Mouse (Mus musculus) MEL (cell line): ENCODE results near the gene Cabp4.

ENCODE experiments used
- CTCF ChIP-seq, 3 experiments: IDR thresholded peaks in 2 of 3; conservative IDR thresholded peaks in 1 of 3; 2 replicates each; pipeline ENCODE4 v1.5.1; 2011 to 2012; ENCODE audit warnings: low read length in 3 of 3, low read depth in 2 of 3, mild to moderate bottlenecking in 2 of 3, improper control_type of control experiment in 1 of 3, inconsistent platforms in 1 of 3, mixed read lengths in 1 of 3, moderate library complexity in 1 of 3; ENCODE audit not compliant: control insufficient read depth in 1 of 3, insufficient read depth in 1 of 3, poor library complexity in 1 of 3, severe bottlenecking in 1 of 3
- GABPA ChIP-seq: IDR thresholded peaks from 2 replicates; pipeline ENCODE4 v1.6.1; 2012; ENCODE audit warnings: low read depth, mild to moderate bottlenecking, inconsistent platforms, low read length, improper control_type of control experiment, moderate library complexity
- GATA1 ChIP-seq: IDR thresholded peaks from 2 replicates; pipeline ENCODE4 v1.6.1; 2011; ENCODE audit warnings: low read depth, low read length, improper control_type of control experiment
- JUND ChIP-seq: IDR thresholded peaks from 2 replicates; pipeline ENCODE4 v1.6.1; 2011; ENCODE audit warnings: low read depth, mild to moderate bottlenecking, improper control_type of control experiment, low read length
- MAZ ChIP-seq: IDR thresholded peaks from 2 replicates; pipeline ENCODE4 v1.6.1; 2012; ENCODE audit warnings: low read depth, mild to moderate bottlenecking, inconsistent platforms, low read length, improper control_type of control experiment
- POLR2A ChIP-seq, 2 experiments: IDR thresholded peaks; 2 replicates each; pipeline ENCODE4 v1.6.1; 2011 to 2012; ENCODE audit warnings: low read length in 2 of 2, mild to moderate bottlenecking in 2 of 2, control low read depth in 1 of 2, improper control_type of control experiment in 1 of 2, low read depth in 1 of 2, moderate library complexity in 1 of 2; ENCODE audit not compliant: control insufficient read depth in 1 of 2, insufficient read depth in 1 of 2, poor library complexity in 1 of 2
- POLR2AphosphoS5 ChIP-seq: IDR thresholded peaks from 2 replicates; pipeline ENCODE4 v1.6.1; 2012; ENCODE audit warnings: low read depth, borderline replicate concordance, mild to moderate bottlenecking, inconsistent platforms, low read length, moderate library complexity, mixed read lengths

DNA sequence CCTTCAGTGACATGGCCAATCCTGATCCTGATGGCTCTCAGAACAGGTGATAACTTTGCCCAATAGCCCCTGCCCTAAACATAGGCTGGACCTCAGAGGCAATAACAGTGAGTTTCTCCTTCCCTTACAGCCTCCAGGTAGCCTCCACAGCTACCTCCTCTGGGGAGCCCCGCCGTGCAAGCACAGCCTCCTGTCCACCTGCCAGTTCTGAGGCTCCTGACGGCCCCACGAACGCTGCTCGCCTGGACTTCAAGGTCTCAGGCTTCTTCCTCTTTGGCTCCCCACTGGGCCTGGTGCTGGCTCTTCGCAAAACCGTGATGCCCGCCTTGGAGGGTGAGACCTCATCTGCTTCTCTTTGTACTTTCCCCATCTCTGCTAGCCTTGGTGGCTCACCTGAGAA is 35.3 kb downstream of the Cabp4 start:
- TF ChIP-seq JUND (no peak), POLR2AphosphoS5 (no peak), GATA1 (no peak), CTCF (IDR thresholded peaks at IDR 0.05 in 2 of 3, conservative IDR thresholded peaks at IDR 0.05 in 1 of 3; ENCODE audit: control insufficient read depth in 1 of 3, insufficient read depth in 1 of 3, low read depth in 2 of 3, low read length in 3 of 3, poor library complexity in 1 of 3, severe bottlenecking in 1 of 3) (no peak), POLR2A (IDR thresholded peaks at IDR 0.05; ENCODE audit: control insufficient read depth in 1 of 2, insufficient read depth in 1 of 2, low read depth in 1 of 2, low read length in 2 of 2, poor library complexity in 1 of 2) (no peak), GABPA (no peak), MAZ (no peak)
